ENCODE assay signal across 14 mouse cellular contexts in genomic region chr6:91646019-91646418, GRCm38 (mm10). TPM values are rescaled to one million over a fixed set of nuclear protein-coding genes. Genes with fewer than 3 reads are reported as not detected.
DNase-seq lines count a peak whose midpoint lies in the region; ATAC-seq and TF ChIP-seq lines count a peak whose summit lies in the region.
"Had no signal": no experiment of that assay in that cellular context is flagged by ENCODE, and none has a peak within 500 bp of the region (broad histone marks: within the 10 kb centered on the region; RNA-seq: fewer than 3 reads in every experiment).

No protein-coding gene starts in this region.

- intact Hi-C loops in heart, adult 2 months (cut with DNase I) = no loop called here

- peak overlapping the region; percentile 63 for H3K27ac ChIP-seq in heart, embryonic 10.5 days
- no peak overlapping the region for H3K27ac ChIP-seq in heart, adult 2 months
- H3K27ac ChIP-seq in liver, embryonic 11.5 days (ENCODE audit: low read depth, low read length) = no peak overlapping the region
- H3K27ac ChIP-seq: neural tube, embryonic 12.5 days had no signal

- no peak for TF ChIP-seq CTCF in heart, adult 2 months (IDR thresholded peaks at IDR 0.05)

- DNase-seq in heart, embryonic 10.5 days (ENCODE audit: low spot score) = no peak
- no peak for DNase-seq in heart, adult 2 months
- DNase-seq in 3134 (ENCODE audit: extremely low read depth, insufficient read length, low spot score) = peak; percentile 16
- DNase-seq in brain, embryonic 18.5 days (ENCODE audit: low read depth, low spot score) = peak; percentile 24
- DNase-seq in layer of hippocampus, adult 8-10 months (ENCODE audit: low spot score in 2 of 2) = peak; percentile 39 to 41
- DNase-seq in neural tube, embryonic 10.5 days (ENCODE audit: extremely low spot score, low spot score) = no peak
- DNase-seq in lung, adult 18-20 months = no peak
- DNase-seq in liver, embryonic 11.5 days (ENCODE audit: low spot score) = no peak
- DNase-seq: cerebellum, adult 11 months had no signal

- H3K79me2 ChIP-seq in heart, adult 2 months (replicated peaks; ENCODE audit: control insufficient read depth, insufficient read depth, low read length) = no peaks in the 10 kb centered on the region

- peaks cover 37% of the 10 kb centered on the region for H3K27me3 ChIP-seq in heart, embryonic 10.5 days (ENCODE audit: insufficient read depth, poor library complexity, severe bottlenecking)
- no peaks in the 10 kb centered on the region for H3K27me3 ChIP-seq in heart, adult 2 months (ENCODE audit: control insufficient read depth, insufficient read depth, low read length)
- H3K27me3 ChIP-seq in liver, embryonic 11.5 days (replicated peaks; ENCODE audit: control insufficient read depth, insufficient read depth, low read length) = no peaks in the 10 kb centered on the region
- H3K27me3 ChIP-seq: neural tube, embryonic 12.5 days had no signal

- H3K9me3 ChIP-seq in heart, embryonic 10.5 days = no peaks in the 10 kb centered on the region
- H3K9me3 ChIP-seq in liver, embryonic 11.5 days (ENCODE audit: control insufficient read depth, low read length) = no peaks in the 10 kb centered on the region
- H3K9me3 ChIP-seq: heart, embryonic 12.5 days; neural tube, embryonic 12.5 days had no signal

- H3K4me2 ChIP-seq in liver, embryonic 11.5 days = no peak overlapping the region
- H3K4me2 ChIP-seq: heart, embryonic 12.5 days; neural tube, embryonic 12.5 days had no signal

- 71% methylated on average over 10 of the region's 10 CpGs for WGBS in heart, embryonic 10.5 days
- 85% methylated on average over 10 of the region's 10 CpGs for WGBS in heart, adult 2 months
- 82% methylated on average over 10 of the region's 10 CpGs for WGBS in liver, embryonic 11.5 days

- no peak for ATAC-seq in liver, embryonic 11.5 days (replicated peaks; ENCODE audit: low FRiP score)
- ATAC-seq: activated CD4-positive, CD25-positive, alpha-beta regulatory T cell, adult 4 months; intestine, embryonic 16.5 days had no signal

- no peak overlapping the region for H3K9ac ChIP-seq in heart, adult 2 months (ENCODE audit: low read depth, low read length)
- no peak overlapping the region for H3K9ac ChIP-seq in liver, embryonic 11.5 days (ENCODE audit: low read depth, low read length)
- H3K9ac ChIP-seq: heart, embryonic 12.5 days; neural tube, embryonic 12.5 days had no signal

- H3K4me3 ChIP-seq in heart, embryonic 10.5 days = no peak overlapping the region
- no peak overlapping the region for H3K4me3 ChIP-seq in heart, adult 2 months
- H3K4me3 ChIP-seq in liver, embryonic 11.5 days (ENCODE audit: low read depth, low read length) = no peak overlapping the region
- H3K4me3 ChIP-seq: erythroblast, embryonic 14.5 days; heart, embryonic 12.5 days; neural tube, embryonic 12.5 days had no signal

- H3K4me1 ChIP-seq in heart, embryonic 10.5 days = peaks cover 42% of the 10 kb centered on the region
- peaks cover 2% of the 10 kb centered on the region for H3K4me1 ChIP-seq in heart, adult 2 months (ENCODE audit: control insufficient read depth, insufficient read depth, low read length)
- no peaks in the 10 kb centered on the region for H3K4me1 ChIP-seq in liver, embryonic 11.5 days (replicated peaks; ENCODE audit: control insufficient read depth, insufficient read depth, low read length)
- H3K4me1 ChIP-seq: neural tube, embryonic 12.5 days had no signal

- no peaks in the 10 kb centered on the region for H3K36me3 ChIP-seq in heart, embryonic 10.5 days
- no peaks in the 10 kb centered on the region for H3K36me3 ChIP-seq in heart, adult 2 months (ENCODE audit: control insufficient read depth, insufficient read depth, low read length)
- H3K36me3 ChIP-seq in liver, embryonic 11.5 days (ENCODE audit: control insufficient read depth, insufficient read depth, low read length) = no peaks in the 10 kb centered on the region
- H3K36me3 ChIP-seq: heart, embryonic 12.5 days; neural tube, embryonic 12.5 days had no signal

- no peak for TF ChIP-seq POLR2A in heart, adult 2 months (IDR thresholded peaks at IDR 0.05; ENCODE audit: insufficient read depth, low read depth, low read length)

- no peak for TF ChIP-seq EP300 in heart, adult 2 months (IDR thresholded peaks at IDR 0.05; ENCODE audit: insufficient read depth, low read depth, low read length)

RNA-seq across cellular contexts. Expression of gene Slc6a6, which starts 37.8 kb away (rescaled TPM):
- 56.6 and 69.3 TPM in 2 replicates for polyA plus RNA-seq in heart, embryonic 10.5 days (2016; fragmentation: Nextera tagmentation; extraction: Ambion mirVana)
- 10 to 100 TPM; 56.4 to 96.9 TPM for total RNA-seq in heart, adult 2 months (2021)
- 86.2 and 118 TPM in 2 replicates for polyA plus RNA-seq in heart, adult 2 months (2012; rRNA removed)
- total RNA-seq in layer of hippocampus, adult 8-10 months (2022) = 100 to 1,000 TPM; 142 to 166 (median 152) TPM
- polyA plus RNA-seq in liver, embryonic 11.5 days (2014; fragmentation: Nextera tagmentation; extraction: Ambion mirVana) = 30.3 and 33.2 TPM in 2 replicates

Comparison
In these comparisons a context has a peak if more than half of its experiments do, and no peak if none do; other contexts are left out.
1. DNase-seq: peak in 3134 (single experiment), brain, embryonic 18.5 days (single experiment) and layer of hippocampus, adult 8-10 months (2 of 2); none in heart, embryonic 10.5 days (single experiment), heart, adult 2 months (0 of 2), neural tube, embryonic 10.5 days (single experiment), lung, adult 18-20 months (0 of 2) and liver, embryonic 11.5 days (single experiment).